Comparison of ENCODE assay signal across 14 mouse cellular contexts in genomic region chr5:111800511-111800910, GRCm38 (mm10).
DNase-seq lines count a peak whose midpoint lies in the region; ATAC-seq and TF ChIP-seq lines count a peak whose summit lies in the region.
"Had no signal": no experiment of that assay in that cellular context is flagged by ENCODE, and none has a peak within 500 bp of the region (broad histone marks: within the 10 kb centered on the region; RNA-seq: fewer than 3 reads in every experiment).

No protein-coding gene starts in this region.

- H3K27me3 ChIP-seq in heart, embryonic 11.5 days (ENCODE audit: control insufficient read depth, insufficient read depth, low read length): no peaks in the 10 kb centered on the region
- no peaks in the 10 kb centered on the region for H3K27me3 ChIP-seq in kidney, postnatal 0 days (ENCODE audit: insufficient read depth, low read length)
- no peaks in the 10 kb centered on the region; the same call in 1 of the 2 replicates for H3K27me3 ChIP-seq in embryonic facial prominence, embryonic 10.5 days (replicated peaks; ENCODE audit: low read depth, poor library complexity, severe bottlenecking)
- H3K27me3 ChIP-seq in limb, embryonic 15.5 days: 0 out of 2 replicates have a peak, but pooled peaks cover 6% of the 10 kb centered on the region

- no peaks in the 10 kb centered on the region for H3K36me3 ChIP-seq in heart, embryonic 11.5 days (ENCODE audit: control insufficient read depth, insufficient read depth, low read length)
- no peaks in the 10 kb centered on the region for H3K36me3 ChIP-seq in kidney, postnatal 0 days (ENCODE audit: insufficient read depth, low read length)
- no peaks in the 10 kb centered on the region for H3K36me3 ChIP-seq in embryonic facial prominence, embryonic 10.5 days (replicated peaks)
- H3K36me3 ChIP-seq in limb, embryonic 15.5 days: no peaks in the 10 kb centered on the region
- H3K36me3 ChIP-seq: heart, embryonic 12.5 days had no signal

- peak; percentile 93 for DNase-seq in heart, adult 11 months
- no peak for DNase-seq in kidney, postnatal 0 days (ENCODE audit: low spot score)
- DNase-seq in kidney, postnatal 36 days: no peak
- DNase-seq in embryonic facial prominence, embryonic 10.5 days (ENCODE audit: low spot score): no peak
- DNase-seq in layer of hippocampus, postnatal 14 days (ENCODE audit: low spot score in 2 of 2): no peak
- no peak for DNase-seq in spleen, adult 12 weeks (ENCODE audit: low spot score)
- DNase-seq: B cell, adult 2 months; spleen, adult 18-20 months; thymus, adult 2 months had no signal

- no peaks in the 10 kb centered on the region for H3K9me3 ChIP-seq in heart, embryonic 11.5 days (replicated peaks; ENCODE audit: control insufficient read depth, low read length)
- no peaks in the 10 kb centered on the region for H3K9me3 ChIP-seq in kidney, postnatal 0 days (replicated peaks; ENCODE audit: low read length)
- no peaks in the 10 kb centered on the region for H3K9me3 ChIP-seq in embryonic facial prominence, embryonic 10.5 days
- H3K9me3 ChIP-seq in limb, embryonic 15.5 days: no peaks in the 10 kb centered on the region
- H3K9me3 ChIP-seq: heart, embryonic 12.5 days; megakaryocyte, embryonic 14.5 days had no signal

- no peak for ATAC-seq in heart, embryonic 11.5 days (replicated peaks; ENCODE audit: insufficient number of reproducible peaks, low FRiP score, low TSS enrichment)
- ATAC-seq in kidney, postnatal 0 days (replicated peaks; ENCODE audit: low FRiP score, low read depth): no peak
- no peak for ATAC-seq in limb, embryonic 15.5 days (ENCODE audit: insufficient number of reproducible peaks, low FRiP score, low TSS enrichment, low read depth)

- WGBS in heart, embryonic 11.5 days (ENCODE audit: insufficient replicate concordance): 77% methylated on average over 11 of the region's 11 CpGs
- WGBS in kidney, postnatal 0 days: 64% methylated on average over 11 of the region's 11 CpGs
- WGBS in embryonic facial prominence, embryonic 10.5 days: 85% methylated on average over 11 of the region's 11 CpGs
- 66% methylated on average over 11 of the region's 11 CpGs for WGBS in limb, embryonic 15.5 days

- H3K9ac ChIP-seq in heart, embryonic 11.5 days (ENCODE audit: low read depth, low read length): no peak overlapping the region
- H3K9ac ChIP-seq in kidney, postnatal 0 days (ENCODE audit: low read depth, low read length): no peak overlapping the region
- no peak overlapping the region for H3K9ac ChIP-seq in limb, embryonic 15.5 days
- H3K9ac ChIP-seq: heart, embryonic 12.5 days; liver, embryonic 14.5 days had no signal

- no peak overlapping the region for H3K4me2 ChIP-seq in heart, embryonic 11.5 days
- H3K4me2 ChIP-seq in kidney, postnatal 0 days (ENCODE audit: low read length): no peak overlapping the region
- H3K4me2 ChIP-seq in limb, embryonic 15.5 days: no peak overlapping the region
- H3K4me2 ChIP-seq: heart, embryonic 12.5 days had no signal

- H3K4me3 ChIP-seq in heart, embryonic 11.5 days (ENCODE audit: low read depth, low read length): no peak overlapping the region
- no peak overlapping the region for H3K4me3 ChIP-seq in kidney, postnatal 0 days (replicated peaks; ENCODE audit: low read depth, low read length)
- H3K4me3 ChIP-seq in embryonic facial prominence, embryonic 10.5 days: no peak overlapping the region
- no peak overlapping the region for H3K4me3 ChIP-seq in limb, embryonic 15.5 days
- H3K4me3 ChIP-seq: heart, embryonic 12.5 days had no signal

- no peaks in the 10 kb centered on the region for H3K4me1 ChIP-seq in heart, embryonic 11.5 days (ENCODE audit: control insufficient read depth, insufficient read depth, low read length)
- H3K4me1 ChIP-seq in kidney, postnatal 0 days (replicated peaks; ENCODE audit: insufficient read depth, low read length): peaks cover 10% of the 10 kb centered on the region
- peaks cover 56% of the 10 kb centered on the region for H3K4me1 ChIP-seq in embryonic facial prominence, embryonic 10.5 days
- peaks cover 49% of the 10 kb centered on the region for H3K4me1 ChIP-seq in limb, embryonic 15.5 days
- H3K4me1 ChIP-seq: megakaryocyte, embryonic 14.5 days had no signal

- peak; percentile 26; the same call in 1 of the 2 replicates for TF ChIP-seq CTCF in kidney, postnatal 0 days (IDR thresholded peaks at IDR 0.05; ENCODE audit: low read depth)

- no peak overlapping the region for H3K27ac ChIP-seq in heart, embryonic 11.5 days (ENCODE audit: low read depth, low read length)
- H3K27ac ChIP-seq in kidney, postnatal 0 days: no peak overlapping the region
- peak overlapping the region; percentile 90 for H3K27ac ChIP-seq in embryonic facial prominence, embryonic 10.5 days (replicated peaks)
- H3K27ac ChIP-seq in limb, embryonic 15.5 days: peak overlapping the region; percentile 92
- H3K27ac ChIP-seq: liver, embryonic 14.5 days had no signal

Comparison
In these comparisons a context has a peak if more than half of its experiments do, and no peak if none do; other contexts are left out.
1. H3K27ac ChIP-seq: peak in embryonic facial prominence, embryonic 10.5 days (single experiment) and limb, embryonic 15.5 days (single experiment); none in heart, embryonic 11.5 days (single experiment) and kidney, postnatal 0 days (single experiment).